Mouse (Mus musculus) forebrain, embryonic 11.5 days (tissue): Measurements from ENCODE around the gene Dera. TPM values are rescaled to one million over a fixed set of nuclear protein-coding genes. Genes with fewer than 3 reads are reported as not detected.

Experiments
- ATAC-seq: fragments of 200-750 bp; cut with Nextera tagmentation; replicated peaks from 2 replicates; pipeline ENCODE4 v1.8.0; 2017; ENCODE audit warnings: moderate TSS enrichment; ENCODE audit not compliant: low FRiP score
- DNase-seq: peaks from one replicate; pipeline ENCODE4 v3.0.0-alpha.2; 2017; ENCODE audit warnings: low spot score
- H3K27ac ChIP-seq: fragments of 300-500 bp; sonication (generic); 2 replicates; pipeline ENCODE4 v1.5.1; 2014; ENCODE audit warnings: low read depth, low read length
- H3K27me3 ChIP-seq: fragments of 300-500 bp; sonication (generic); 2 replicates; pipeline ENCODE4 v1.6.1; 2014; ENCODE audit warnings: mild to moderate bottlenecking, low read length, mixed read lengths; ENCODE audit not compliant: control insufficient read depth, insufficient read depth
- H3K36me3 ChIP-seq: fragments of 300-500 bp; sonication (generic); 2 replicates; pipeline ENCODE4 v1.6.1; 2014; ENCODE audit warnings: mild to moderate bottlenecking, low read length, moderate library complexity, mixed read lengths; ENCODE audit not compliant: control insufficient read depth, insufficient read depth
- H3K4me1 ChIP-seq: fragments of 300-500 bp; sonication (generic); replicated peaks from 2 replicates; pipeline ENCODE4 v1.6.1; 2014; ENCODE audit warnings: low read length, mixed read lengths; ENCODE audit not compliant: control insufficient read depth, insufficient read depth
- H3K4me2 ChIP-seq: fragments of 300-500 bp; sonication (generic); 2 replicates; pipeline ENCODE4 v1.6.1; 2014; ENCODE audit warnings: low read depth, mild to moderate bottlenecking, low read length, moderate library complexity, mixed read lengths; ENCODE audit not compliant: severe bottlenecking
- H3K4me3 ChIP-seq: fragments of 300-500 bp; sonication (generic); 2 replicates; pipeline ENCODE4 v1.5.1; 2014; ENCODE audit warnings: low read depth, low read length
- H3K9ac ChIP-seq: fragments of 300-500 bp; sonication (generic); 2 replicates; pipeline ENCODE4 v1.6.1; 2014; ENCODE audit warnings: low read length
- H3K9me3 ChIP-seq: fragments of 300-500 bp; sonication (generic); 2 replicates; pipeline ENCODE4 v1.6.1; 2016; ENCODE audit warnings: low read length, mixed read lengths; ENCODE audit not compliant: control insufficient read depth
- WGBS: fragments of 180-500 bp; shearing (Covaris S2); extraction: QIAGEN DNeasy Blood & Tissue Kit; methylation state at CpG from one replicate; pipeline ENCODE4 v1.1.7; 2014; 5-methylcytosine and 5-hydroxymethylcytosine counted together
- polyA plus RNA-seq: library from polyadenylated mRNA; unstranded; fragments of >200 nt; fragmentation: Nextera tagmentation; extraction: Ambion mirVana; gene quantifications from 2 replicates; pipeline ENCODE4 v1.2.1, GENCODE M21; 2014

The Dera gene
- polyA plus RNA-seq, 1 experiment from 2014 or later: 46.4 TPM

DNA sequence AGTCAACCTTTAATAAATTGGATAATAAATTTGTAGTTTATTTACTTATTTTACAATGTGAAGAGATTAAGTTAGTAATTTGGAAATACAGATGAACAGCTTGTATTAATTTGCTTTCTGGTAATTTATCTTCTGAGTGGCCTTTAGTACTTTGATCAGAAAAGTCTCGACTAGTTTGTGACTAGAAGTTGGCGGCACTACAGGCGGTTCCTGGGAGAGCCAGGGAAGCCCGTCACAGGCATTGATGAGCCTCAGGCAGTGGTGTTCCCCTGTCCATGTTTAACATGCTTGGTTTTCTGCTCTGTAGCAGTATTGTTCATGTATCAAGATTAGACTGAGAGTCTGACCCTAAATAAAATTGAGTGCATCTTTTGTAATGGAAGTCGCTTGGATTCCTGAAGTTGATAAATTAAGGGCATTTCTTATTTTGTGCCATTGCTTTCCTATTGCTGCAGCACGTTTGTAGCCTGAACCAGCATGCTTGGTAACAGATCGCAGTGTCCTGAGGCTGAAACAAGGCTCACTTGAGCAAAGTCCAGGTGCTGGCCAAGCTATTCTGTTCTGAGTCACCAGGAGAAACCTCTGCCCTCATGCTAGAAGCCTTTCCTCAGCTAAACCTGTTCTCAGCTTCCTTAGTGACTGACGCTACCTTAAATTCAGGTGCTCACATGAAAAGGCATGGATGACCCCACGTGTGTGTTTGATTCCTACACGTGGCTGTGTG is 2.6 kb upstream of the Dera start:
- Histone ChIP-seq H3K36me3 (peaks cover 8% of the 10 kb centered on the region; the same call in 1 of the 2 replicates), H3K27me3 (no peaks in the 10 kb centered on the region)
- 90% methylated on average over 10 of the region's 10 CpGs for WGBS

DNA sequence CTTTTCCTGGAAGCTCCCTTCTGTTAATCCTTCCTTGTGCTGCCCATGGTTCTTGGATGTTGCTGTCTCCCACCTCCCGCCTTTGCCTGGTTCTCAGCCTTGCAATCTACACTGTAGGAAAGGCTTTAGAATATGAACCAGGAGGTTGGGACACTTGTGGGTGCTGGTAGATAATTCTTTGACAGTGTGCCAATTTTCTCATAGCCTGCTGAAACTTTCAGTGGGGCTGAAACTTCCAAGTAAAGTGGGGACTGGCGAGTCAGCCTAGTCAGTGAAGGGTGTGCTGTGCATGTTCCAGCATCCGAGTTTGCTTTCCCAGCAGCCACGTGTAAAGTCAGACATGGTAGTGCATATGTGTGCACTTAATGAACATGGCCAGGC is 2.1 kb upstream of the Dera start:
- Histone ChIP-seq H3K27me3 (no peaks in the 10 kb centered on the region), H3K4me2 (no peak overlapping the region), H3K9me3 (no peaks in the 10 kb centered on the region), H3K36me3 (peaks cover 8% of the 10 kb centered on the region; the same call in 1 of the 2 replicates), H3K4me3 (no peak overlapping the region), H3K27ac (no peak overlapping the region), H3K9ac (no peak overlapping the region), H3K4me1 (0 out of 2 replicates have a peak, but pooled peaks cover 2% of the 10 kb centered on the region)
- no peak for ATAC-seq
- DNase-seq: no peak
- 93% methylated on average over 4 of the region's 4 CpGs for WGBS

More for the DNA sequence above, 2.6 kb upstream of the Dera start:
- DNase-seq (no peak), ATAC-seq (no peak)
- no peak overlapping the region for H3K4me2 ChIP-seq
- H3K4me1 ChIP-seq: 0 out of 2 replicates have a peak, but pooled peaks cover 2% of the 10 kb centered on the region
- no peaks in the 10 kb centered on the region for H3K9me3 ChIP-seq
- no peak overlapping the region for H3K27ac ChIP-seq
- no peak overlapping the region for H3K4me3 ChIP-seq
- H3K9ac ChIP-seq: no peak overlapping the region

DNA sequence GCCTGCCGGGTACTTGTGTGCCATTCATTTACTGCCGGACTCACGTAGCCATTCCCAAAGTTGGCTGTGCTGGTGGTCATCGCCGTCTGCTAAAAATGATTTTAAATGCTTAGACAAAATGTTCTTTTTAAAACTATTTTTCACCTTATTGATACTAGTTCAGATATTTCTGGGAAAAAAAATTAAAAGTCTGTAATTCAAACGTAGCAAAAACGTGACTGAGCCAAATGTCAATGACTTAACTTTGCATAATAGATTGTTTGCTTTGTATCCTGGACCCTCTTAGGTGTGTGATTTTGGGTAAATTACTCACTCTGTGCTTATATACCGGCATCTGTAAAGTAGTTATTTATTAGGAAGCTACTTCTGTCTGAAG is 499 bp downstream of the Dera start:
- 5% methylated on average over 8 of the region's 8 CpGs for WGBS
- no peak overlapping the region for H3K27ac ChIP-seq
- H3K4me2 ChIP-seq: peak overlapping the region; percentile 57

DNA sequence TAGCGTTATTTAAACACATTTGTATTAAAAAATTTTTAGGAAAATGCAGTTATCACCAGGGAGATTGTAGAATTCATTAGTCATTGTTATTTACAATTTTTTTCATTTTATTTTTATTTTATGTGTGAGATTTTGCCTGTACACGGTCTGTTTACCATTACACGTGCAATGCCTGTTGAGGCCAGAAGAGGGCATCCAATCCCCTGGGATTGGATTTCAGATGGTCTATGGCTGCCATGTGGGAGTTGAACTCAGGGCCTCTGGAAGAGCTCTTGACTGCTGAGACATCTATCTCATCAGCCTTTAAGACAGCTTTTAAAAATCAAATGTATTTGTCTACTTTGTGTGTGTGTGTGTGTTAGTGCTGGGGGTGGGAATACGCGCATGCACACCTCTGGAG is 2.0 kb downstream of the Dera start:
- Histone ChIP-seq H3K4me1 (0 out of 2 replicates have a peak, but pooled peaks cover 5% of the 10 kb centered on the region), H3K9ac (no peak overlapping the region), H3K36me3 (peaks cover 3% of the 10 kb centered on the region; the same call in 1 of the 2 replicates), H3K9me3 (no peaks in the 10 kb centered on the region), H3K4me3 (no peak overlapping the region), H3K27ac (no peak overlapping the region), H3K27me3 (no peaks in the 10 kb centered on the region), H3K4me2 (no peak overlapping the region)
- WGBS: 66% methylated on average over 5 of the region's 5 CpGs
- no peak for ATAC-seq
- DNase-seq: peak; percentile 58

More for the DNA sequence above, 499 bp downstream of the Dera start:
- peak overlapping the region; percentile 57 for H3K4me3 ChIP-seq
- peak overlapping the region; percentile 61; the same call in 1 of the 2 replicates for H3K9ac ChIP-seq
- peaks cover 3% of the 10 kb centered on the region; the same call in 1 of the 2 replicates for H3K36me3 ChIP-seq
- no peak for ATAC-seq
- H3K9me3 ChIP-seq: no peaks in the 10 kb centered on the region
- 0 out of 2 replicates have a peak, but pooled peaks cover 5% of the 10 kb centered on the region for H3K4me1 ChIP-seq
- DNase-seq: no peak
- H3K27me3 ChIP-seq: no peaks in the 10 kb centered on the region

DNA sequence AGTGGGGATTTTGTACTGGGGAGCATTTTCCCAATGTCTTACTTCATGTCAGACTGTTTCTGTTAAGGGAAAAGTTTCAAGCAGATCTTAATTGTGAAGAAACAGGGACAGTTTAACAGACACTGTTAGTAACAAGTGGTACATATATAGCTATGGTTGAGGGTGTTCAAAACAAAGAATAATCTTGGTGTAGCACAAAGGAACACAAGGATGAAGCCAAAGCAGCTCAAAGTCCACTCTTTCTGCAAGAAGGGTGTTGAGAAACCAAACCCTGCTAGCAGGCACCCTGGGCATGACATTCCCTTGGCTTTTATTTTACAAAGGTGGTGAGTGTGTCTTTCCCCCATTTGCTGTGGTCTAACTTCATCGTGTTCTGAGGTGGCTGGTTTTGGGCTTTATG is 3.5 kb downstream of the Dera start:
- H3K36me3 ChIP-seq: no peaks in the 10 kb centered on the region
- 0 out of 2 replicates have a peak, but pooled peaks cover 5% of the 10 kb centered on the region for H3K4me1 ChIP-seq
- WGBS: 92% methylated on average over 1 of the region's 1 CpGs
- H3K27ac ChIP-seq: no peak overlapping the region
- no peaks in the 10 kb centered on the region for H3K27me3 ChIP-seq
- DNase-seq (no peak), ATAC-seq (no peak)
- no peak overlapping the region for H3K4me2 ChIP-seq
- H3K4me3 ChIP-seq: no peak overlapping the region
- H3K9me3 ChIP-seq: no peaks in the 10 kb centered on the region
- H3K9ac ChIP-seq: no peak overlapping the region

- DNase-seq (no peak), ATAC-seq (no peak)
- no peak overlapping the region for H3K9ac ChIP-seq
- H3K27me3 ChIP-seq: no peaks in the 10 kb centered on the region
- no peaks in the 10 kb centered on the region for H3K9me3 ChIP-seq
- H3K4me2 ChIP-seq: no peak overlapping the region
- H3K4me3 ChIP-seq: no peak overlapping the region
- no peaks in the 10 kb centered on the region for H3K36me3 ChIP-seq
- no peak overlapping the region for H3K27ac ChIP-seq
- WGBS: 47% methylated on average over 8 of the region's 8 CpGs
- peaks cover 9% of the 10 kb centered on the region; the same call in 1 of the 2 replicates for H3K4me1 ChIP-seq
Measured at GRCm38 (mm10) chr6:137759681-137760080, 5.3 kb downstream of the Dera start.

- H3K4me2 ChIP-seq: no peak overlapping the region
- H3K36me3 ChIP-seq: no peaks in the 10 kb centered on the region
- ATAC-seq: no peak
- no peak overlapping the region for H3K9ac ChIP-seq
- no peak overlapping the region for H3K27ac ChIP-seq
- H3K4me3 ChIP-seq: no peak overlapping the region
- peaks cover 7% of the 10 kb centered on the region; the same call in 1 of the 2 replicates for H3K4me1 ChIP-seq
- no peaks in the 10 kb centered on the region for H3K9me3 ChIP-seq
- WGBS: 88% methylated on average over 15 of the region's 15 CpGs
- no peaks in the 10 kb centered on the region for H3K27me3 ChIP-seq
- DNase-seq: no peak
Measured at GRCm38 (mm10) chr6:137760966-137761365, 6.6 kb downstream of the Dera start.

DNA sequence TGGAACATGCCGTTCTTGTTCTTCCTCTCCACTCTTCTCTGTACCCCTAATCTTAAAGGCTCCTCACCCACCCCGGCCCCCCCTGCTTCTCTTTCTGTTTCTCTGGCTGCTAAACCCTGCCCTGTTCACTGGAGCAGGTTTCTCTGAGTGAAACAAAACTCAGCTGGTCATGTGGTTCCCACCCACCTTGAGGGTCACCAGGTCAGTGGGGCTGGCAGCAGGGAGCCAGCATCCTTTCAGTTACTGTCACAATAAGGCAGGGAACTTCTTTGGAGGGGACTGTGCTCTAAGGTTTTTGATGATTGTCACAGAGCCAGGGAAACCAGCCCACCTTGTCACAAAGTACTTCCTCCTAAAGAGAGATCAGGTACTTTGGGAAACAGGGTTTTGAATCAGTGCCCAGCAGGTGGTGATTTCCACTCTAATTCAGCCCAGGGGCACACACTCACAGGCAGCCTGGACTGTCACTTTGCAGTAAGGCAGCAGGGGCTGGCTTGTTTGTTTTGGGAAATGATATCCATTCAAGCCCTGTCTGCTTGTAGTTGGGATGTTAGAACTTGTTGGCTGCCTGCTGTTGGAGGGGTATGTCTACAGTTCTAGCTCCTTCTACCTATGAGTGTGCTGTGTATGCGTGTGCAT is 10.3 kb downstream of the Dera start:
- WGBS: 27% methylated on average over 3 of the region's 3 CpGs
- Histone ChIP-seq H3K9ac (no peak overlapping the region), H3K9me3 (no peaks in the 10 kb centered on the region), H3K4me2 (no peak overlapping the region), H3K36me3 (no peaks in the 10 kb centered on the region), H3K27ac (no peak overlapping the region), H3K4me3 (no peak overlapping the region), H3K27me3 (no peaks in the 10 kb centered on the region), H3K4me1 (peaks cover 4% of the 10 kb centered on the region; the same call in 1 of the 2 replicates)
- no peak for DNase-seq
- ATAC-seq: 0 out of 2 replicates have a peak, but pooled peaks have one; percentile 39
